Mouse (Mus musculus): ENCODE data around the gene D6Wsu163e. TPM values are rescaled to one million over a fixed set of nuclear protein-coding genes. Genes with fewer than 3 reads are reported as not detected.

The D6Wsu163e gene
- 20.7 and 22.8 TPM in 2 replicates for polyA plus RNA-seq (2012; rRNA removed)

GRCm38 (mm10) chr6:126939487-126940171, at the start of gene D6Wsu163e, which contains the start of gene Rad51ap1:
Gene D6Wsu163e, plus strand, starts transcription at chr6:126939962.
Gene Rad51ap1, minus strand, starts transcription at chr6:126939587.

GRCm38 (mm10) chr6:126921111-126921881, 18.5 kb upstream of the D6Wsu163e start, which contains the start of gene Dyrk4:
Gene Dyrk4, minus strand, starts transcription at chr6:126921839.

GRCm38 (mm10) chr6:127014906-127015770, 75.4 kb downstream of the D6Wsu163e start, which contains the start of gene Fgf6:
Gene Fgf6, plus strand, starts transcription at chr6:127015586.

Other genes starting within 250 kb of the D6Wsu163e start
- gene Kcna6, start 199.3 kb upstream of the D6Wsu163e start, polyA plus RNA-seq (2012; rRNA removed) = 7.4 and 10.4 TPM in 2 replicates
- 99.2 and 103 TPM in 2 replicates for gene Ndufa9, start 90.8 kb upstream of the D6Wsu163e start, polyA plus RNA-seq (2012; rRNA removed)
- 0.16 TPM in 2 replicates for gene Akap3, start 86.9 kb upstream of the D6Wsu163e start, polyA plus RNA-seq (2012; rRNA removed)
- gene Dyrk4, start 18.1 kb upstream of the D6Wsu163e start, polyA plus RNA-seq (2012; rRNA removed) = 0.05 and 0.18 TPM in 2 replicates
- gene Rad51ap1, start 375 bp upstream of the D6Wsu163e start, polyA plus RNA-seq (2012; rRNA removed) = 30.5 and 35.7 TPM in 2 replicates
- gene Fgf6, start 75.6 kb downstream of the D6Wsu163e start, polyA plus RNA-seq (2012; rRNA removed) = 0.39 TPM in 1 of 2 replicates, not detected in the other
- 0.51 and 0.53 TPM in 2 replicates for gene Fgf23, start 132.9 kb downstream of the D6Wsu163e start, polyA plus RNA-seq (2012; rRNA removed)
- gene Tigar, start 169.6 kb downstream of the D6Wsu163e start, polyA plus RNA-seq (2012; rRNA removed) = 11.9 and 14.1 TPM in 2 replicates
- 114 and 176 TPM in 2 replicates for gene Ccnd2, start 212.2 kb downstream of the D6Wsu163e start, polyA plus RNA-seq (2012; rRNA removed)